Mouse (Mus musculus): ENCODE data around the gene Krt76.

Gene Krt76

GRCm38 (mm10) chr15:101859735-101860170 is 33.0 kb downstream of the Krt76 start:
- no peak for DNase-seq

GRCm38 (mm10) chr15:101858673-101859425 is 33.9 kb downstream of the Krt76 start:
- DNase-seq = no peak

- no peak for DNase-seq
Observed at GRCm38 (mm10) chr15:101856696-101857095, 36.0 kb downstream of the Krt76 start.

- no peak for DNase-seq
Observed at GRCm38 (mm10) chr15:101855732-101856131, 37.0 kb downstream of the Krt76 start.

- DNase-seq = no peak
Observed at GRCm38 (mm10) chr15:101854294-101854693, 38.4 kb downstream of the Krt76 start.

GRCm38 (mm10) chr15:101852571-101852970 is 40.1 kb downstream of the Krt76 start:
- no peak for DNase-seq

GRCm38 (mm10) chr15:101850694-101851093 is 42.0 kb downstream of the Krt76 start, which contains the start of gene Krt1:
Gene Krt1 (minus strand): TSS chr15:101850794.
- DNase-seq = no peak

GRCm38 (mm10) chr15:101845971-101846403 is 46.7 kb downstream of the Krt76 start:
- peak; percentile 13 for DNase-seq

- no peak for DNase-seq
Observed at GRCm38 (mm10) chr15:101843192-101843591, 49.5 kb downstream of the Krt76 start.

- DNase-seq = no peak
Observed at GRCm38 (mm10) chr15:101834784-101835328, 57.9 kb downstream of the Krt76 start.
